Mouse (Mus musculus) brain, adult 2 months (tissue): ENCODE measurements around the gene Rad51b.

Experiments used
- DNase-seq: peaks from one replicate; pipeline ENCODE4 v3.0.0; 2011; ENCODE audit warnings: low read depth, low spot score

Gene Rad51b

GRCm38 (mm10) chr12:79613846-79614582 lies 316.9 kb downstream of the Rad51b start:
- no peak for DNase-seq

GRCm38 (mm10) chr12:79614583-79614953 lies 317.5 kb downstream of the Rad51b start:
- no peak for DNase-seq

GRCm38 (mm10) chr12:79615717-79616316 lies 318.7 kb downstream of the Rad51b start:
- DNase-seq = no peak

GRCm38 (mm10) chr12:79619009-79619408 lies 321.9 kb downstream of the Rad51b start:
- no peak for DNase-seq

- DNase-seq = no peak
Observed at GRCm38 (mm10) chr12:79620693-79621092, 323.6 kb downstream of the Rad51b start.

- no peak for DNase-seq
Observed at GRCm38 (mm10) chr12:79623308-79623707, 326.2 kb downstream of the Rad51b start.

- DNase-seq = peak; percentile 33
Observed at GRCm38 (mm10) chr12:79625699-79626554, 328.8 kb downstream of the Rad51b start.

GRCm38 (mm10) chr12:79626555-79627080 lies 329.5 kb downstream of the Rad51b start:
- no peak for DNase-seq

- DNase-seq = no peak
Observed at GRCm38 (mm10) chr12:79627351-79628120, 330.5 kb downstream of the Rad51b start.

GRCm38 (mm10) chr12:79628121-79628774 lies 331.2 kb downstream of the Rad51b start:
- no peak for DNase-seq

- peak; percentile 29 for DNase-seq
Observed at GRCm38 (mm10) chr12:79629945-79630850, 333.1 kb downstream of the Rad51b start.

GRCm38 (mm10) chr12:79633458-79634106 lies 336.5 kb downstream of the Rad51b start:
- peak; percentile 36 for DNase-seq

- no peak for DNase-seq
Observed at GRCm38 (mm10) chr12:79641570-79642285, 344.6 kb downstream of the Rad51b start.

GRCm38 (mm10) chr12:79642715-79643114 lies 345.6 kb downstream of the Rad51b start:
- DNase-seq = peak; percentile 40

GRCm38 (mm10) chr12:79645656-79646055 lies 348.6 kb downstream of the Rad51b start:
- peak; percentile 40 for DNase-seq

- DNase-seq = peak; percentile 17
Observed at GRCm38 (mm10) chr12:79646646-79647164, 349.6 kb downstream of the Rad51b start.

- DNase-seq = no peak
Observed at GRCm38 (mm10) chr12:79647382-79647781, 350.3 kb downstream of the Rad51b start.

- DNase-seq = peak; percentile 9
Observed at GRCm38 (mm10) chr12:79647976-79648375, 350.9 kb downstream of the Rad51b start.
